Mouse (Mus musculus) thymus, adult 2 months (tissue): ENCODE results near the gene Agbl5. TPM values are rescaled to one million over a fixed set of nuclear protein-coding genes. Genes with fewer than 3 reads are reported as not detected.
A peak's percentile ranks its signal among the peaks of the same experiment; 100 is the strongest.

Source experiments
- DNase-seq: peaks from one replicate; pipeline ENCODE4 v3.0.0; 2021
- H3K27ac ChIP-seq: fragments of 200-500 bp; 2 replicates; pipeline ENCODE4 v1.5.1; 2012; ENCODE audit warnings: low read length, control low read depth; ENCODE audit not compliant: control insufficient read depth, insufficient read depth
- H3K27me3 ChIP-seq: fragments of 200-500 bp; 2 replicates; pipeline ENCODE4 v1.6.1; 2012; ENCODE audit warnings: mild to moderate bottlenecking, low read length, moderate library complexity, mixed read lengths; ENCODE audit not compliant: control insufficient read depth, insufficient read depth
- H3K36me3 ChIP-seq: fragments of 200-500 bp; 2 replicates; pipeline ENCODE4 v1.6.1; 2012; ENCODE audit warnings: mild to moderate bottlenecking, low read length, moderate library complexity; ENCODE audit not compliant: control insufficient read depth, insufficient read depth
- H3K4me1 ChIP-seq: fragments of 200-500 bp; replicated peaks from 2 replicates; pipeline ENCODE4 v1.6.1; 2012; ENCODE audit warnings: low read length; ENCODE audit not compliant: control insufficient read depth, insufficient read depth
- H3K4me3 ChIP-seq: fragments of 200-500 bp; 2 replicates; pipeline ENCODE4 v1.5.1; 2012; ENCODE audit warnings: mild to moderate bottlenecking, low read length, control low read depth, moderate library complexity; ENCODE audit not compliant: control insufficient read depth, insufficient read depth
- CTCF ChIP-seq: fragments of 200-500 bp; IDR thresholded peaks from 2 replicates; pipeline ENCODE4 v1.5.1; 2012; ENCODE audit warnings: mild to moderate bottlenecking, control low read depth, low read length, moderate library complexity, borderline replicate concordance; ENCODE audit not compliant: control insufficient read depth, poor library complexity, insufficient read depth; ENCODE audit errors: extremely low read depth
- POLR2A ChIP-seq: fragments of 200-500 bp; IDR thresholded peaks from 2 replicates; pipeline ENCODE4 v1.6.1; 2012; ENCODE audit warnings: mild to moderate bottlenecking, low read length, control low read depth, moderate library complexity; ENCODE audit not compliant: control insufficient read depth, poor library complexity, insufficient read depth; ENCODE audit errors: extremely low read depth
- WGBS: fragments of 180-500 bp; shearing (Covaris S2); methylation state at CpG from one replicate; pipeline ENCODE4 v1.1.7; 2018; 5-methylcytosine and 5-hydroxymethylcytosine counted together
- polyA plus RNA-seq: library from polyadenylated mRNA; depleted of rRNA; stranded (reverse); fragments of >200 nt; gene quantifications from 2 replicates; pipeline ENCODE4 v1.2.3, GENCODE M21; 2012

The Agbl5 gene
- polyA plus RNA-seq, 1 experiment, result 40.7 TPM

DNA sequence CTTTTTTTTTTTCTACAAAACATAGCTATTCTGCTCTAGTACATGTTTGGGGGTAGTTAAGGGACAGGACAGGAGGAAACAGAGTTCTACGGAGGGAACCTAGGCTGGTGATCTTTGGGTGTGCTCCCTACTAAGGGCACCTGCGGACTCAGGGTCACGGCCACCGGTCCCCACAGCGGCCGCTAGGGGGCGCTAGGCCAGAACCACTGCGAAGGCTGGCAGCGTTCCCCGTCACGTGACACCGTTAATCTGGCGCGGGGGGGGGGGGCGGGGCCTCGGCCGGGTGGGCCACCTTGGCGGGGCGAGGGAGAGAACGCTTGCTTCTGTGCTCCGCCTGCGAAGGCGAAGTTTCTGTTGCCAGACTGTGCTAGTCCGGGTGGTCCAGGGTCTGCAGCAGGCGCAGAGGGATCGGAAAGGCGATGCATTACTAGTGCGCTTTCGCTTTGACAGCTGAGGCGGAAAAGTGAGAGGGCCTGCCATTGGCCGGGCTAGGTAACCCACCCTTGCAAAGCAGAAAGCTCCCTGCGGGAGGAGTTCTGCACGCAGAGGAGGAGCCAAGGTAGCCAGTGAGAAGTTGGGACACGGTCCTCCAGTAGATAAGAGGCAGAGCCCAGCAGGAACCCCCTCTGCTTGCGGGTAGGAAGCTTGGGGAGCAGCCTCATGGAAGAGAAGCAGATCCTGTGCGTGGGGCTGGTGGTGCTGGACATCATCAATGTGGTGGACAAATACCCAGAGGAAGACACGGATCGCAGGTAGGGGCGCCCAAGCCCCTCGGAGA is 33.0 kb downstream of the Agbl5 start, which contains the start of gene Khk:
Khk (plus strand) TSS at position 176 of the 778 bp plus-strand sequence.
- Histone ChIP-seq H3K36me3 (no peaks in the 10 kb centered on the region), H3K27ac (peak within 1 kb of the TSS; percentile 68), H3K4me1 (peaks cover 10% of the 10 kb centered on the region), H3K27me3 (no peaks in the 10 kb centered on the region), H3K4me3 (peak within 1 kb of the TSS; percentile 83)
- DNase-seq, result peak; percentile 94
- TF ChIP-seq POLR2A (no peak), CTCF (peak; percentile 94)
- WGBS, result under 1% methylated on average over 40 of the region's 40 CpGs

DNA sequence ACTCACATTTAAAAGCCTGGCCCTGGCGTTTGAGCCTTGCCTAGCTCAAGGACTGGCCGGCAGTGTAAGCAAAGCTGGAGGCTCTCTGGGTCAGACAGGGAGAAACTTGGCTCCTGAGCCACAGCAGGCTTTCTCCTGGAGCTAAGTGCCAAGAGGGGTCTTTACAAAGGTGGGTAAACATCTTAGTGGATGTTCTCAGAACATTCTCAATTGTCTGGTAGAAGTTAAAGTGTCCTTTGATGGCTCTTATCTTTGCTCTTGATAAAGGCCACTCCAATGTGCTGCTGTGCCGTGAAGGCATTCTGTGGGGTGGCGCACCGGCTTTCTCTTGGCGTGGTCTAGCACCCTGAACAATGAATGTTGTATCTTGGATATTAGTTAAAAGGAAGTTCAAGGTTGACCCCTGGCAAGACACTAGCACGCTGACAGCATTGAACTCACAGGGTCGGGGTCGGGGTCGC is 34.1 kb downstream of the Agbl5 start:
- no peak for TF ChIP-seq CTCF
- 86% methylated on average over 10 of the region's 10 CpGs for WGBS
- DNase-seq, result no peak
- H3K27me3 ChIP-seq, result no peaks in the 10 kb centered on the region
- no peak overlapping the region for H3K27ac ChIP-seq
- no peaks in the 10 kb centered on the region for H3K36me3 ChIP-seq
- no peak overlapping the region for H3K4me3 ChIP-seq
- peaks cover 10% of the 10 kb centered on the region for H3K4me1 ChIP-seq

DNA sequence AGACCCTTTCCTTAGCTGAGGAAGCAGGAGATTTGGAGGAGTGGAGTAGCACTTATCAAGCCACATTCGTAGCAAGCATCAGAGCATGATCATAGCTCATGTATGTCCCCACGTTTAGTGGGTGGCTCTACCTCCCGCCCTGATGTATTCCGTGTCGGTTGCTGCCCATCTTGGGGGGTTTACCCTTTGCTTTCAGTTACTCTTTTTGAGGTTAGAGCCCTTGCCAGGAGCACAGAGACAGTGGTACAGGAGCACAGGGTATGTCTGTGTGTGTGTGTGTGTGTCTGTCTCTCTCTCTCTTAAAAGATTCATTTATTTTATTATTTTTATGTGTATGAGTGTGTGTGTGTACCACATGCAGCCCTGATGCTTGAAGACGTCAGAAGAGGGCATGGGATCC is 34.6 kb downstream of the Agbl5 start:
- no peak overlapping the region for H3K4me3 ChIP-seq
- 84% methylated on average over 6 of the region's 6 CpGs for WGBS
- H3K36me3 ChIP-seq, result no peaks in the 10 kb centered on the region
- no peak overlapping the region for H3K27ac ChIP-seq
- H3K4me1 ChIP-seq, result peaks cover 10% of the 10 kb centered on the region
- DNase-seq, result no peak
- no peaks in the 10 kb centered on the region for H3K27me3 ChIP-seq
- TF ChIP-seq CTCF, result no peak
- TF ChIP-seq POLR2A, result no peak

DNA sequence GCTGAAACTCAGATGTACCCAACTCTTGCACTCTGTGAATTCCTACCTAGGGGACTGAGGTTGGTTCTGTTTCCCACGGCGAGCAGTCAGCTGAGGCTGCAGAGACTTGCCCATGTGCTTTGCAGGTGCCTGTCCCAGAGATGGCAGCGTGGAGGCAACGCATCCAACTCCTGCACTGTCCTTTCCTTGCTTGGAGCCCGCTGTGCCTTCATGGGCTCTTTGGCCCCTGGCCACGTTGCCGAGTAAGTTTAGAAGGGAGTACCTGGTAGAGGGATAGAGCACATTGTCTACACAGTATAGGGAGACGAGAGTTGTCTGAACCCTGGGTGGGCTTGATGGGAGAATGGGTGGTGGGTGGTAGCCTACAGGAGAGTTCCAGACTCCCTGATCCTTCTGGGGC is 36.1 kb downstream of the Agbl5 start:
- H3K27me3 ChIP-seq, result no peaks in the 10 kb centered on the region
- no peak overlapping the region for H3K4me3 ChIP-seq
- H3K4me1 ChIP-seq, result peaks cover 10% of the 10 kb centered on the region
- no peak for DNase-seq
- 95% methylated on average over 8 of the region's 8 CpGs for WGBS
- no peaks in the 10 kb centered on the region for H3K36me3 ChIP-seq
- H3K27ac ChIP-seq, result no peak overlapping the region
- TF ChIP-seq POLR2A (no peak), CTCF (no peak)

DNA sequence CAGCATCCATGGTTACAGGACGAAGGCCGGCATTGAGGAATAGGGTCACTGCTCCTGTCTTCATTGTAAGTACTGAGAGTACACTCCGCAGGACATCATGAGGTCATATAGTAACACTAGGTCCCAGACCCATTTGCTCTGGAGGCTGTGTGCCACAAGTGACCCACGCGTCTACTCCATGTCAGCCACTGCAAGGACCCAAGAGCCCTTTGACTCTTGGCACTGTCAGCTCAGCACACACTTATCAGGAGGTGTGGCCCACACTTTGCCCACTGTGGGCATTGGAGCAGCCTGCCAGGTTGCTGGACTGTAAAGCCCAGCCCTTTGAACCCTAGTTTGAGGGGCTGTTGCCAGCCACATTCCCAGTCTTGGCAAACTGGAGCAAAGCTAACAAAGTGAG is 36.7 kb downstream of the Agbl5 start:
- no peak for TF ChIP-seq POLR2A
- TF ChIP-seq CTCF, result no peak
- 94% methylated on average over 5 of the region's 5 CpGs for WGBS
- Histone ChIP-seq H3K27ac (no peak overlapping the region), H3K4me3 (no peak overlapping the region), H3K27me3 (no peaks in the 10 kb centered on the region), H3K4me1 (peaks cover 10% of the 10 kb centered on the region), H3K36me3 (no peaks in the 10 kb centered on the region)
- DNase-seq, result no peak

DNA sequence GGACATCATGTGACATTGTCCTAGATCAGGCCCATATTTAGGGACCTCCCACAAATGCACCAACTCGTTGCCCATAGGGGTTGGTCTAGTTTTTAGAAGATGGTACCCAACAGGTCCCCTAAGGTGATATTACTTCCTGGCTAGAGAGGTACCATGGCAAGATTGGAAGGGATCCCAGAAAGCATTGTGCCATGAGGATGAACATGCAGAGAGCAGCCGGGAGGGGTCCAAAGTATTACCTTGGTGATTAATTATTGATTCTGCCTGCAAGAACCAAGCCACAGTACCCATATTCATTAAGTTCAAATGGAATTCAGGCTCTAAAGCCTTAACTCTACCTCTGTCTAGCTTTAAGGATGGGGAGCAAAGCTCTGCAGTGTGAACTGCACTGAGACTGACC is 37.6 kb downstream of the Agbl5 start:
- DNase-seq, result no peak
- H3K36me3 ChIP-seq, result no peaks in the 10 kb centered on the region
- no peak overlapping the region for H3K27ac ChIP-seq
- 84% methylated on average over 2 of the region's 2 CpGs for WGBS
- no peak overlapping the region for H3K4me3 ChIP-seq
- H3K27me3 ChIP-seq, result no peaks in the 10 kb centered on the region
- TF ChIP-seq POLR2A, result no peak
- no peak for TF ChIP-seq CTCF
- peaks cover 10% of the 10 kb centered on the region for H3K4me1 ChIP-seq

DNA sequence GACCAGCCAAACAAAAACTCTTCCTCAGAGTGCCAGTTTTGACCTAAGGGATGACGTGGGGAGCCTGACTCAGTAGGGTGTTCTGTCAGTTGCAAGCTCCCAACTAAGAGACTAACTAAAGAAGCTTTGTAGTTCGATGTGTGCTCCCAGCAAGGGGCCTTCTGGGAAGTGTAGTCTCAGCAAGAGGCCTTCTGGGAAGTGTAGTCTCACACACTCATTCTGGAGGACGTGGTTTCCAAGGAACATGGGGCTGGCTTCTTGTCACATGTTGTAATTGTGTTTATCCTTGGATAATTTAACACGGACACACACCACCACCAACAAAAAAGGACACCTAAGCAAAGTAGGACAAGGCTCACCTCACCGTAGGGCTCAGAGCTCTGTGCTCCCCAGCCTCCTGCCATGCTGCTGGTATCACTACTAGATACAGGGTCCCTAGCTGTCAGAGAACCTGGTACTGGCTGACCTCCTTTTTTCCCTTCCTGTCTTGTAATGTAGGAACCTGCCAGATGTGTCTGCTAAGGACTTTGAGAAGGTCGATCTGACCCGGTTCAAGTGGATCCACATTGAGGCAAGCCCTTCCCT is 39.5 kb downstream of the Agbl5 start:
- Histone ChIP-seq H3K27ac (no peak overlapping the region), H3K4me1 (no peaks in the 10 kb centered on the region), H3K36me3 (no peaks in the 10 kb centered on the region), H3K27me3 (no peaks in the 10 kb centered on the region), H3K4me3 (no peak overlapping the region)
- TF ChIP-seq POLR2A (no peak), CTCF (no peak)
- DNase-seq, result no peak
- WGBS, result 66% methylated on average over 7 of the region's 7 CpGs
